ENCODE assay signal across 17 mouse cellular contexts in genomic region chr8:24227331-24228072, GRCm38 (mm10).
A peak's percentile ranks its signal among the peaks of the same experiment; 100 is the strongest.
DNase-seq lines count a peak whose midpoint lies in the region; ATAC-seq and TF ChIP-seq lines count a peak whose summit lies in the region.
"Had no signal": no experiment of that assay in that cellular context is flagged by ENCODE, and none has a peak within 500 bp of the region (broad histone marks: within the 10 kb centered on the region; RNA-seq: fewer than 3 reads in every experiment).

No protein-coding gene starts in this region.

- DNase-seq in forebrain, embryonic 14.5 days (ENCODE audit: low spot score), result no peak
- DNase-seq in left cerebral cortex, adult 2 months (ENCODE audit: extremely low spot score in 1 of 2, low spot score in 2 of 2), result no peak
- no peak for DNase-seq in left cerebral cortex, adult 8-10 months (ENCODE audit: low spot score in 2 of 2)
- DNase-seq in brain, embryonic 14.5 days (ENCODE audit: low read depth), result peak; percentile 26
- DNase-seq in urinary bladder, postnatal 25 days (ENCODE audit: low spot score), result no peak
- DNase-seq: cerebellum, adult 9-10 months; kidney, adult 8-10 months; kidney, postnatal 36 days; lung, adult 2 months; lung, postnatal 36 days; thymus, postnatal 14 days had no signal

- H3K9ac ChIP-seq in forebrain, embryonic 16.5 days (replicated peaks; ENCODE audit: low read depth, low read length), result no peak overlapping the region
- no peak overlapping the region for H3K9ac ChIP-seq in forebrain, embryonic 14.5 days (ENCODE audit: low read length)
- H3K9ac ChIP-seq in stomach, embryonic 15.5 days, result no peak overlapping the region
- H3K9ac ChIP-seq: limb, embryonic 12.5 days; liver, embryonic 12.5 days; neural tube, embryonic 15.5 days had no signal

- H3K36me3 ChIP-seq in forebrain, embryonic 16.5 days (ENCODE audit: control insufficient read depth, insufficient read depth), result no peaks in the 10 kb centered on the region
- no peaks in the 10 kb centered on the region for H3K36me3 ChIP-seq in forebrain, embryonic 14.5 days (ENCODE audit: control insufficient read depth, insufficient read depth, low read length)
- no peaks in the 10 kb centered on the region for H3K36me3 ChIP-seq in stomach, embryonic 15.5 days
- H3K36me3 ChIP-seq: limb, embryonic 12.5 days; liver, embryonic 12.5 days; neural tube, embryonic 15.5 days had no signal

- ATAC-seq in forebrain, embryonic 16.5 days, result peak; percentile 28
- ATAC-seq in forebrain, embryonic 14.5 days, result no peak
- peak; percentile 63; the same call in 1 of the 2 replicates for ATAC-seq in stomach, embryonic 15.5 days (ENCODE audit: insufficient read depth, low FRiP score, low read depth)
- ATAC-seq: liver, embryonic 12.5 days had no signal

- H3K4me3 ChIP-seq in forebrain, embryonic 16.5 days (replicated peaks; ENCODE audit: low read length), result no peak overlapping the region
- H3K4me3 ChIP-seq in forebrain, embryonic 14.5 days (ENCODE audit: low read depth, low read length), result no peak overlapping the region
- H3K4me3 ChIP-seq in left cerebral cortex, adult 2 months, result no peak overlapping the region
- H3K4me3 ChIP-seq in stomach, embryonic 15.5 days (replicated peaks), result no peak overlapping the region
- H3K4me3 ChIP-seq: limb, embryonic 12.5 days; liver, embryonic 12.5 days; neural tube, embryonic 15.5 days had no signal

- H3K4me1 ChIP-seq in forebrain, embryonic 16.5 days (replicated peaks; ENCODE audit: control insufficient read depth, insufficient read depth, low read length), result no peaks in the 10 kb centered on the region
- no peaks in the 10 kb centered on the region for H3K4me1 ChIP-seq in forebrain, embryonic 14.5 days (ENCODE audit: control insufficient read depth, insufficient read depth, low read length)
- no peaks in the 10 kb centered on the region for H3K4me1 ChIP-seq in stomach, embryonic 15.5 days
- H3K4me1 ChIP-seq: limb, embryonic 12.5 days; liver, embryonic 12.5 days; neural tube, embryonic 15.5 days had no signal

- WGBS in forebrain, embryonic 16.5 days, result 65% methylated on average over 5 of the region's 5 CpGs
- 68% methylated on average over 5 of the region's 5 CpGs for WGBS in forebrain, embryonic 14.5 days
- 41% methylated on average over 5 of the region's 5 CpGs for WGBS in stomach, embryonic 15.5 days

- H3K27me3 ChIP-seq in forebrain, embryonic 16.5 days (replicated peaks; ENCODE audit: control insufficient read depth, insufficient read depth, low read length), result no peaks in the 10 kb centered on the region
- H3K27me3 ChIP-seq in forebrain, embryonic 14.5 days (replicated peaks; ENCODE audit: control insufficient read depth, insufficient read depth, low read length), result no peaks in the 10 kb centered on the region
- H3K27me3 ChIP-seq in stomach, embryonic 15.5 days (replicated peaks), result no peaks in the 10 kb centered on the region
- H3K27me3 ChIP-seq: limb, embryonic 12.5 days; liver, embryonic 12.5 days; neural tube, embryonic 15.5 days had no signal

- H3K4me2 ChIP-seq in forebrain, embryonic 16.5 days (ENCODE audit: low read length), result no peak overlapping the region
- no peak overlapping the region for H3K4me2 ChIP-seq in forebrain, embryonic 14.5 days (ENCODE audit: low read length)
- H3K4me2 ChIP-seq in stomach, embryonic 15.5 days, result no peak overlapping the region
- H3K4me2 ChIP-seq: limb, embryonic 12.5 days; liver, embryonic 12.5 days; neural tube, embryonic 15.5 days had no signal

- no peak for TF ChIP-seq POLR2A in brain, embryonic 14.5 days (IDR thresholded peaks at IDR 0.05; ENCODE audit: borderline replicate concordance, extremely low read depth, insufficient read depth, insufficient read length, poor library complexity, severe bottlenecking)

- no peak overlapping the region for H3K27ac ChIP-seq in forebrain, embryonic 16.5 days (ENCODE audit: low read length)
- H3K27ac ChIP-seq in forebrain, embryonic 14.5 days (ENCODE audit: low read depth, low read length), result no peak overlapping the region
- H3K27ac ChIP-seq in left cerebral cortex, adult 2 months, result peak overlapping the region; percentile 1; the same call in 1 of the 2 replicates
- no peak overlapping the region for H3K27ac ChIP-seq in stomach, embryonic 15.5 days
- H3K27ac ChIP-seq: hindbrain, postnatal 0 days; limb, embryonic 12.5 days; liver, embryonic 12.5 days; neural tube, embryonic 15.5 days had no signal

- no peak for TF ChIP-seq CTCF in left cerebral cortex, adult 2 months (IDR thresholded peaks at IDR 0.05)
- TF ChIP-seq CTCF in brain, embryonic 14.5 days (IDR thresholded peaks at IDR 0.05; ENCODE audit: borderline replicate concordance, extremely low read depth, insufficient read depth, insufficient read length), result no peak

- H3K9me3 ChIP-seq in forebrain, embryonic 16.5 days (ENCODE audit: control insufficient read depth, low read length), result no peaks in the 10 kb centered on the region
- no peaks in the 10 kb centered on the region for H3K9me3 ChIP-seq in forebrain, embryonic 14.5 days (replicated peaks; ENCODE audit: control insufficient read depth, low read length)
- no peaks in the 10 kb centered on the region for H3K9me3 ChIP-seq in stomach, embryonic 15.5 days
- H3K9me3 ChIP-seq: limb, embryonic 12.5 days; liver, embryonic 12.5 days; neural tube, embryonic 15.5 days had no signal

- intact Hi-C loops in left cerebral cortex, adult 2 months (cut with DNase I), result loop anchor here (5.0 kb wide), 3 partner anchors 145 to 320 kb away; no protein-coding TSS in a partner anchor
